Mouse (Mus musculus) lung, adult 2 months (tissue): Measurements from ENCODE around the gene Gm10643.

ENCODE experiments used
- CTCF ChIP-seq: fragments of 200-500 bp; IDR thresholded peaks from 2 replicates; pipeline ENCODE4 v1.5.1; 2011; ENCODE audit warnings: mild to moderate bottlenecking, low read length, control low read depth; ENCODE audit not compliant: insufficient read depth
- POLR2A ChIP-seq: fragments of 200-500 bp; IDR thresholded peaks from 2 replicates; pipeline ENCODE4 v1.6.1; 2011; ENCODE audit warnings: low read depth, mild to moderate bottlenecking, control low read depth, low read length, borderline replicate concordance; ENCODE audit errors: extremely low read depth

- TF ChIP-seq POLR2A, result no peak
- TF ChIP-seq CTCF, result no peak
Observed at GRCm38 (mm10) chr8:84052746-84053145, 12.2 kb downstream of the Gm10643 start.
